Mouse (Mus musculus) A20 (cell line): ENCODE data around the gene Nf1.
A peak's percentile ranks its signal among the peaks of the same experiment; 100 is the strongest.

Source experiments
- DNase-seq: peaks from one replicate; pipeline ENCODE4 v3.0.0-alpha.2; 2011; ENCODE audit warnings: low read depth, low spot score

Gene Nf1

GRCm38 (mm10) chr11:79460756-79461450, 121.4 kb downstream of the Nf1 start:
- no peak for DNase-seq

- DNase-seq: no peak
These were observed 128.6 kb downstream of the Nf1 start for GRCm38 (mm10) chr11:79468097-79468496.

- no peak for DNase-seq
These were observed 143.9 kb downstream of the Nf1 start for GRCm38 (mm10) chr11:79483392-79483791.

GRCm38 (mm10) chr11:79483876-79484528, 144.5 kb downstream of the Nf1 start:
- no peak for DNase-seq

- no peak for DNase-seq
These were observed 145.2 kb downstream of the Nf1 start for GRCm38 (mm10) chr11:79484721-79485120.

GRCm38 (mm10) chr11:79494976-79495800, 155.7 kb downstream of the Nf1 start:
- no peak for DNase-seq

- no peak for DNase-seq
These were observed 163.4 kb downstream of the Nf1 start for GRCm38 (mm10) chr11:79502917-79503316.

- no peak for DNase-seq
These were observed 164.4 kb downstream of the Nf1 start, which contains the start of gene Omg for GRCm38 (mm10) chr11:79503845-79504244. Omg (minus strand) TSS chr11:79504084.

GRCm38 (mm10) chr11:79504506-79504905, 165.0 kb downstream of the Nf1 start:
- no peak for DNase-seq

- DNase-seq: no peak
These were observed 172.5 kb downstream of the Nf1 start for GRCm38 (mm10) chr11:79511970-79512369.

GRCm38 (mm10) chr11:79515331-79515730, 175.8 kb downstream of the Nf1 start:
- DNase-seq: no peak

GRCm38 (mm10) chr11:79515798-79516197, 176.3 kb downstream of the Nf1 start:
- no peak for DNase-seq

GRCm38 (mm10) chr11:79519299-79519698, 179.8 kb downstream of the Nf1 start:
- DNase-seq: no peak

- DNase-seq: peak; percentile 87
These were observed 180.4 kb downstream of the Nf1 start for GRCm38 (mm10) chr11:79519878-79520291.

- DNase-seq: peak; percentile 39
These were observed 181.3 kb downstream of the Nf1 start for GRCm38 (mm10) chr11:79520772-79521171.

- peak; percentile 69 for DNase-seq
These were observed 182.4 kb downstream of the Nf1 start for GRCm38 (mm10) chr11:79521930-79522329.

GRCm38 (mm10) chr11:79522944-79523343, 183.5 kb downstream of the Nf1 start:
- peak; percentile 41 for DNase-seq

GRCm38 (mm10) chr11:79523560-79524309, 184.2 kb downstream of the Nf1 start, which contains the start of gene Evi2b:
Evi2b (minus strand) TSS chr11:79523762.
- DNase-seq: peak; percentile 82

- peak; percentile 73 for DNase-seq
These were observed 184.8 kb downstream of the Nf1 start for GRCm38 (mm10) chr11:79524310-79524575.

- no peak for DNase-seq
These were observed 187.1 kb downstream of the Nf1 start for GRCm38 (mm10) chr11:79526549-79526948.

GRCm38 (mm10) chr11:79527015-79527738, 187.7 kb downstream of the Nf1 start:
- DNase-seq: peak; percentile 89
